Mouse (Mus musculus) gastrocnemius, postnatal 14 days (tissue): Measurements from ENCODE around the gene Sectm1a. TPM values are rescaled to one million over a fixed set of nuclear protein-coding genes. Genes with fewer than 3 reads are reported as not detected.
"Not testable (repeated sequence)": the region's sequence is repeated elsewhere in the genome, so short reads cannot be mapped to it uniquely, and the experiment has no call there.

Experiments used
- DNase-seq: peaks from one replicate; pipeline ENCODE4 v3.0.0; 2021; ENCODE audit warnings: mixed read lengths
- intact Hi-C: fragments of 180-260 bp; cut with DNase I; formaldehyde crosslinking; loops from one replicate; pipeline ENCODE4 v1.15.1; 2025; ENCODE audit warnings: low total_unique reads
- total RNA-seq, 2 experiments: library from RNA; stranded (reverse); gene quantifications; 2 replicates each; pipeline ENCODE4 v1.2.3; 2021

Sectm1a gene
- total RNA-seq, 2 experiments from 2014 or later, result not detected

DNA sequence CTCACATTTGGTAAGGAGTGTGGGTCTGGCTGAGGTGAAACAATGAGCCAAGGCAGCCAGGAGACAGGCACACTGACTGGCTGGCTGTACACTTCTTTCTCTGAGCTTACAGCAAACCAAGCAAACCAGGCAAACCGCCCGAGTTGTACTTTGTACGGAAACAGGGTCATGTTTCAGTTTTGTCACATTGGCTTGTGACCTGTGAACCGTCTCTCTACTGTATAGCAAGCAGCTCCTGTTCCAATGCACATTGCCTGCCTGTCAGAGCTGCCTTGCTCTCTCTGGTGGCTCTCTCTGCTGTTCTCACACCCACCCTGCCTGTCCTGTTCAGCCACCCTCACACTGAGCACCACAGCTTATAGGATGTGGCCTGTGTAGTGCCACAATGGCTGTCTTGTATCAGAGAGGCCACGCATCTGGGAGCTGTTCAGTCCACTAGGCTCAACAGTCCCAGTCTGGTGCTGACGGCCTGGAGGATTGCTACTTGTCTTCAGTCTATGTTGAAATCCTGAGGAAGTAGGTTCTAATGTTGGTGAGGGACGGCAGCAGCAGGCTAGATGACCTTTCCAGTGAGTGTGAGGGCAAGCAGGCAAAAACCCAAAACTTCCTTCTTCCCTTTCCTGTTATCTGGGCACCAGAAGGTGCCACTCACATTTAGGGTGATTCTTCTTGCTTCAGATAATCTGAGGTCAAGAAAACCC, 24.3 kb downstream of the Sectm1a start:
- no peak for DNase-seq
- intact Hi-C loops, result loop anchor here (10.0 kb wide), 1 partner anchor 138 kb away; no protein-coding TSS in a partner anchor

DNA sequence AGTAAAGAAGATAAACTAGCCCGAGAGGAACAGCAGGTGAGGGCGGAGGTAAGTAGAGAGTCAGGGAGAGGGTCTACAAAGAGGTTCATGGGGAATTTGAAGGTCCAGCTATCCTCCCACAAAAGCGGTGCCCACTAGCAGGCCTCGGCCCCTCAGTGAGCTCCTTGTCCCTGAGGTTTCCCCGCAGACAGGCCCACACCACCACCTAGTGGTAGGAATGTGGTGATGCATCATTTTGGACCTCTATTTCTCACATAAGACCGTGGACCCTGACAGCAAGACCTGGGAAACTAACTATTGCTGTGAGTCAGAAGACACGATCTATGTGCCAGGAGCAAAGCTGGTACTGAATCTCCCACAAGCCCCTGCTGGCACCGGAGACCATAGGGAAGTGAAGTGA, 27.5 kb downstream of the Sectm1a start:
- intact Hi-C loops, result loop anchor here (10.0 kb wide), 1 partner anchor 141 kb away; no protein-coding TSS in a partner anchor
- peak; percentile 73 for DNase-seq

DNA sequence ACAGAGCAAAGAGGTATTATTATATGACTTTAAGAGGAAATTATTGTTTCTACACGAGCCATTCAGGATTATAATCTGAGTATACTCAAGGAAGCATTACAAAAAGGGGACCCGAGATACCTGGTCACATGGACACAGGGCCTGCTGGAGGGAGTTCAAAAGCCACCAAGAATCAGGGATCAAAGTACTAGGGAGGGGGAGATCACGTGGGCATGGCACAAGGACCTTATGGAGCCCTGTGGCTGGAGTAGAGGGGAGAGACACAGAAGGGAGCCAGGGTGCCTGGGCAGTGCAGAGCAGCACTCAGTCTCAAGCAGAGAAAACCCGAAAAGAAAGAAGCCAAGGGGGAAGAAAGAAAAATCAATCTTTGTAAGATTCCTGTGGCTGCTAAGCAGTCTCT, 28.6 kb downstream of the Sectm1a start:
- intact Hi-C loops, result loop anchor here (10.0 kb wide), 1 partner anchor 142 kb away; no protein-coding TSS in a partner anchor

DNA sequence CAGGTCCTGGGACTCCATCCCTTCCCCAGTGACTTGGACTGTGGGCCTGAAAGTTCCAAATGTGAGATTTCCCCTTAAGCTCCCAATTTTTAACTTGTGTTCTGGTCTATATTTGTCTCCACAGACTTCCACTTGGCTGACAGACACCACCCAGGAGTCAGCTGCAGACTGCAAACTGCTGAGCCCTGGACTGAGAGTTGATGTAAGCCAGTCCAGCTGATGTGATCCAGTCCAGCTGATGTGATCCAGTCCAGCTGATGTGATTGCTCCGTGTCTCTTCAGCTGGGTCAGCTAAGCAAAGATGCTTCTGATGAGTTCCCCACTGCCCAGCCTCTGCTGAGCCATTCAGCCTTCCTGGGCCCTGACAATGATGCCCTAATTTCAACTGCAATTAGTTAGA, 29.2 kb downstream of the Sectm1a start:
- intact Hi-C loops, result loop anchor here (10.0 kb wide), 1 partner anchor 143 kb away; no protein-coding TSS in a partner anchor
- no peak for DNase-seq

More for the DNA sequence above, 28.6 kb downstream of the Sectm1a start:
- DNase-seq, result no peak

DNA sequence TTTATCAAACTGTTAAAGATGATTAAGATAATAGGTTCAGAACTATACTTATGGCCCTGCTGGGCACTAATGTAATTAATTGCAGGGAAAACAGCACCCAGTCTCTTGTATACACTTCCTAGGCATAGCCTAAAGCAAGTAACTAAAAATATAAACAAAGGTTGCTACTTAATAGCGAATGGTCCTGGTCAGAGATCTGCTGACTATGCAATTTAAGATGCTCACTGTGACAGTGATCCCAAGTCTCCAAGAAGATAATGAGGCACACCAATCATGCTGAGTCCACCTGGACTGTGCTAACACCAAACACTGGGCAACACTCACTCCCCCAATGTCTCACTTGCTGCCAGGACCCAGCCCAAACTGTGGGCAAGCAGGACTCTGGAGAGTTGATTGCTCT, 31.2 kb downstream of the Sectm1a start:
- intact Hi-C loops, result loop anchor here (10.0 kb wide), 1 partner anchor 145 kb away; no protein-coding TSS in a partner anchor
- no peak for DNase-seq

DNA sequence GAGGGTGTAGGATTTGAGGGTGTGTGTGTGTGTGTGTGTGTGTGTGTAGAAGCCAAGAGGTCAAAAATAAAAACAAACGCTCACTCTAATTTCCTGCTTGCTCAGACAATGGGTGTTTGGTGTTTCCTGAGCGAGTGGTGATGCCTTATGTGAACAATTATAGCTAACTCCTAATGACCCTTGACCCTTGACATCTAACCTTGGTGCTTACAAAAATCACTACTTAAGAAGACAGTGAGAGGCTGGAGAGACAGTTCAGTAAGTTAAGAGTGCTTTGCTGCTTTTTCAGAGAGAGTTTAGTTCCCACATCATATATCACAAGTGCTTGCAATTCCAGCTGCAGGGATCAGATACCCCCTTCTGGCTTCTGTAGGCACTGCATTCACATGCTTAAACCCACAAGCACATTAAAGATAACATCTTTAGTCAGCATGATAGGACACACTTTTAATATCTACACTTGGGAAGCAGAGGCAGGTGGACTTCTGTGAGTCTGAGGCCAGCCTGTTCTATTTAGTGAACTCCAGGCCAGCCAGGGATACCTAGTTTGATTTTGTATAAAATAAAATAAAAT, 33.1 kb downstream of the Sectm1a start:
- intact Hi-C loops, result no loop called here
- DNase-seq, result no peak

DNA sequence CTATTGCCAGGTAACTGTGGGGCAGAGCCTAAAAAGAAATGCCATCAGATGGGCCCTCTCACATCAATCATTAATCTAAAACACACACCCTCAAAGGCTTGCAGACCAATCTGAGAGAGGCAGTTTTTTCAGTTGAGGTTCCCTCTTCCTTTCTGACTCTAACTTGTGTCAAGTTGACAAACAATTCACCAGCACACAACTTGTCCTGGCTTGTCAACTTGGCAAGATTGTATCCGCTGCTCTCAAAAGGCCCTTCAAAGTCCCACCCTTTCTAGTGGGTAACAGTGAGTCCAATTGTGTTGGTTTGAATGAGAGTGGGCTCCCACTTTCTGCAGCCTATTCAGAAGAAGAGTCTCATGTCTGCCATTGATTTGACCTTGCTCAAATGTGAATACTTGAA, 35.7 kb downstream of the Sectm1a start:
- intact Hi-C loops, result no loop called here
- no peak for DNase-seq

DNA sequence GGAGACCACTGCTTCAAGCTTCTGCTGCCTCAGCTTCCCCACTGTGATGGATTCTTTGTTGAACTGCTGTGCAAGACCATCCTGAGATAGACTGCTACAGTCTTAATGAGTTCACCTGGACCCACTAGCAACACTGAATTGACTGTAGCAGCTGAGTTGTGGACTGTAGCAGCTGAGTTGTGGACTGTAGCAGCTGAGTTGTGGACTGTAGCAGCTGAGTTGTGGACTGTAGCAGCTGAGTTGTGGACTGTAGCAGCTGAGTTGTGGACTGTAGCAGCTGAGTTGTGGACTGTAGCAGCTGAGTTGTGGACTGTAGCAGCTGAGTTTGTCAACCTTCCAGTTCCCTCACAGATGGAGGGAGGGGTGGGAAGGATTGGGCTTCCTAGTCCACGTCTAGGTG, 38.0 kb downstream of the Sectm1a start:
- intact Hi-C loops, result loop anchor here (5.0 kb wide), 1 partner anchor 136 kb away; no protein-coding TSS in a partner anchor
- DNase-seq, result not testable (repeated sequence)

DNA sequence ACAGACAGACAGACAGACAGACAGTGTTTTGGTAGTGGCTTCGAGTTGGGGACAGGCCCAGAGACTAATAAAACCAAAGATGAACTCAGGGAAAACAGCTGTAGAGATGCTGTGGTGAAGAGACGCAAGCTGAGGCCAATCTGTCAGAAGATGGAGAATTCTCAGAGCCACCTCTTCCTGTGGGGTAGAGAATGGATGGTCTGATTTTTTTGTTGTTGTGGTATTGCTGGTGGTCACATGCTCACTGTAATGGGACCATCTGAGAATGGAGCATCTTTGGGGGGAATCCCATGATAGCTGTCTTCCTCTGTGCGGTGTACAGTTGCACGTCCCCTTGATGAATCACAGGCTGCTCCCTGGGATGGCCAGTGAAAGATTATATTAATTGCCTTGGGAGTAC, 38.5 kb downstream of the Sectm1a start:
- intact Hi-C loops, result loop anchor here (5.0 kb wide), 1 partner anchor 135 kb away; no protein-coding TSS in a partner anchor

DNA sequence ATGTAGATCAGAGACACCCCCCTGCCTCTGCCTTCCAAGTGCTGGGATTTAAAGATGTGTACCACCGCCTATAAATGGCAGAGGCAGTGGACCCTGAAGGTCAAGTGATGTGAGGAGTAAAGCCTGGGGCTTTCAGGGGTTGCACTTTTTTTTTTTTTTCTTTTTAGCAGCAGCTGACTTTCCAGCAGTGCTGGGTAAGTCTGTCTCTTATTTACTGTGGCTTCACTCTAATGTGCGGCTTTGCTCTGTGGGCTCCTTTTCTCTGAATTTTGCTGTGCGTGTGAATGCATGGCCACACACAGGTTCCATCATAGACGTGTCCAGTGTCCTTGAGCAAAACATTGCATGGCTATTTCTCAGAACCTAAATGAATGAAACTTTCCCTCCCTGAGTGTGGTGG, 39.4 kb downstream of the Sectm1a start:
- no peak for DNase-seq
- intact Hi-C loops, result loop anchor here (5.0 kb wide), 1 partner anchor 134 kb away; no protein-coding TSS in a partner anchor

More for the DNA sequence above, 38.5 kb downstream of the Sectm1a start:
- no peak for DNase-seq

DNA sequence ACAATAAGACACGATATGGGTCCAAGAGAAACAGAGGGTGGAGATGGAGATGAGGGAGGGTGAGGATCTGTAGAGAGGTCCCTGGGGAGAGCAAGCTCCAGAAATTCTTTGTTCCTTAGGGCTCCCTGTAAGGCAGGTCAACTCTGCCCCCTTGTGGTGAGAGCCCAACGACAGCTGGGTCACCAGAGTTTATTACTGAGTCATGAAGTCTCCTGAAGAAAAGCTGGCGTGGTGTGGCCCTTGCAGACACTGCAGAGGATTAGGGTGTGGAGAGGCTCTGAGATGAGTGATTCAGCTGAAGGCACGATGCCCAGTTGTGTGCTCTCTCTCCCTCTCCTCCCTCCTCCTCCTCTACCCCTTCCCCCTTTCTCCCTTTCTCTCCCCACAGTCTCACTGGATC, 39.8 kb downstream of the Sectm1a start:
- DNase-seq, result peak; percentile 88
- intact Hi-C loops, result loop anchor here (5.0 kb wide), 1 partner anchor 134 kb away; no protein-coding TSS in a partner anchor

DNA sequence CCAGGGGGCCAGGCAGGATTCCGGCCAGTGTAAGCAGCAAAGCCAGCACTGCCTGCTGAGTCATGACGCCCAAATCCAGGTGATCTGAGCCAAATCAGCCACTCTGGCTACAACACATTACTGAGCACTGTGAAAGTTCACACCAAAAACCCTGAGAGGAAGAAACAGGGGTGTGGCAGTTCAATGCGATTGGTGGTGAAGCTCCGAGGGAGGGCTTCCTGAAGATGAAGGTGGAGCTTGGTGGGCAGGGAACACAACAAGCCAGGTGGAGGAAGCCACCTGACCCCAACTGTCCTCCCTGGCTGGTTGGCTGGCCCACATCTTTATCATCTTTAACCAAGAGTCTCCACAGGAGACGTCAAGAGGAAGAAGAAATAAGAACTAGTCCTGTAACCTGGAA, 41.7 kb downstream of the Sectm1a start, which contains the start of gene Cd7:
Gene Cd7, minus strand, starts transcription at position 117 of the 400 bp plus-strand sequence.
- intact Hi-C loops, result no loop called here
- DNase-seq, result no peak

DNA sequence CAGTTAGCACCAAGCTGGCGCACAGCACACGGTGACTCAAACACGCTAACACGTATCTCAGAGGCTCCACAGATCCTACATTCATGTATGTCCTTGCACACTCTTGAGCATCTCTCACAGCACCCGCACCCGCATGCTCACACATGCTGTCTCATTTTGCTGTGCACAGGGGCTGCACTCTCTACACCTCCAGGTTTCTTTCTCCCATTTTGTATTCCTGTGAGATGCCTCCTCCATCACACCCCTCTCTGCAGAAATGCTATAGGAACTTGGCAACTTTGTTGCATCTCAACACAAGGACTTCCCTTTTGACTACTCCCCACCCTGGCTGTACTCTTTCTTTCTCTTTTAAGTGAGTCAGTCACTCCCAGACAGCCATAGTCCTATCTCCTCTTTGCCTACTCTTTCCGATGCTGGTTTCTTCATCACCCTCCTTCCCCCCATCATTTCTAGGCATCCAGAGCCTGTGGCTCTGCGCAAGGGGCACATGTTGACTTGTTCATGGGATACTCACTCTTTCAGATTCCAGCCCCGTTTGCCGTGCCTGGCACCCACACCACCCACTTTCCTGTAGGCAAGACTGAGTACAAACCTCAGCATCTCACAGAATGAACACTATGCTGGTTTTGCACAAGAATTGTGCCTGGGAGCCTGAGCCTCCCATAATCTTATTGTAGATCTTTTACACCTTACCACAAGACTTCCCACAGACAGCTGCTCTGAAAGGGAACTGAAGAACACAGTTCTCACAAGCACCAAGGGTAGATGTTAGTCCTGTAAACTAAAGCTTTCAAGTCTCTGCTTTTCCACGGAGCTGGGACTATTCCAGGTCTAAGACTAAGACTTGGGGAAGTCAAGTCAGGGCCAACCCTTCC, 42.4 kb downstream of the Sectm1a start:
- no peak for DNase-seq
- intact Hi-C loops, result no loop called here

DNA sequence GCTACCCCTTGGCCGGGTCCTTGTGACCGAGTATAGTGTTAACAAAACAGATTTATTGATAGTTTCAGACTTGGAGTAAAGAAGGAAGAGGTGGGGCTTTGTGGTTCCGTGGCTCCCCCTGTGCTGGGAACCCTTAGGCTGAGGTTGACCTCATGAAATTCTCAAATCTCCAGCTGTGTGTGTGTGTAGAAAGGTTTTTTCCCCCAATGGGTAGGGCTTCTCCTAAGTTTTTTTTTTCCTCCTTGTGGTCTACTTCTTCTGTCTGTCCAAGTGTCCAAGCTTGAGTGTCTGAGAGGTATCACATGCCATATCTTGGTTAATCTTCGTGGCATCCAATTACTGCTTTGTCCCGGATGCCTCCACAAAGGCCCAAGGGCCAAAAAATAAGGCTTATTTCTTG, 47.9 kb downstream of the Sectm1a start:
- DNase-seq, result no peak
- intact Hi-C loops, result no loop called here

DNA sequence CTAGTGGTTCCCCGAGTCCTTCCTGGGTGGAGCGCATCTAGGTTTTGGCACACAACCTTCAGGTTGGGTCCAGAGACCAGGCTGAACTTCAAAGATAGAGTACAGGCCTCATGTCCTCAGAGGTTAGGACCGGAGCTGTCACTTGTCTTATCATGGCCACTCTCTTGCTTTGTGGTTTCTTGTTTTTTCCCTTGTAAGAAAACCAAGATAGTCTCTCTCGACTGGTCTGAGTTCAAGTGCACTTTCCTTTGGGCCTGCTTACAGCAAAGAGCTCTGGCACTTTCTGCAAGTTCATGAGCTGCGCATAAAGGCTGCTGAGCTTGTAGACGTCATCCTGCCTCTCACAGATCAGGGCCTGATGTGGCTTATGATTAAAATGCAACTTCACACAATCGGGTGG, 53.8 kb downstream of the Sectm1a start:
- no peak for DNase-seq
- intact Hi-C loops, result no loop called here

DNA sequence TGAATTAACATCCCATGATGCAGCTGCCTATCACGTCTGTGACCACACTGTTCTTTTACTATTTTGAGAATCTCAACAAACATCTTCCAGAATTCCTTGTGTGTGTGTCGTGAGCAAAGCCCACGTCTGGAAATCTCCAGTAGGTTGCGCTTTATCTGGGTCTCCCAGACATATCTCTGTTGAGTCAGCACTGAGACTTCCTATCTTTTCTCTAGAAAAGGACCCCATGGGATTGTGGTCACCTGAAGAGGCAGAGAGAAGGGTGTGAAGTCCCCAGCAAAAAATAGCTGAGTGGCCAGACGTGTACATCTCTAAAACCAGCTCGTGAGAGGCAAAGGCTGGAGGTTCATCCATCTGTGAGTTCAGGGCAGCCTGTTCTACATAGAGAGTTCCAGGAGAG, 56.9 kb downstream of the Sectm1a start:
- intact Hi-C loops, result no loop called here
- no peak for DNase-seq

DNA sequence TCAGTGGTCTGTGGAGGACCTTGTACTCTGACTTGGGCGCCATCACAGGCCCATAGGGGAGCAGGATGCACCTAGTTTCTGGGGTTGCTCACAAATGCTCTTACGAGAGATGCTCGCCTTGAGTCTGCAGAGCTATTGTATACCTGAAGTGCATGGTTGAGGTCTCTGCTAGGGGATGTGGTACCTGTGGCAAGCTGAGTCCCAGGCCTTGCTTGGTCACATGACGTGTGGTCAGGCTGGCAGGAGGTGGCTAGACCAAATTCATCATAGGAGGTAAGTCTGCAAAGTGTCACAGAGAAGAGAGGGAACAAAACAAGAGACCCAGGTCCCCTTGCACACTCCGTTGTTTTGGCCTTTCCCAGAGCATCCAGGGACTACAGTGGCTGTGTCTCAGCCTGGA, 61.5 kb downstream of the Sectm1a start:
- DNase-seq, result no peak
- intact Hi-C loops, result no loop called here

DNA sequence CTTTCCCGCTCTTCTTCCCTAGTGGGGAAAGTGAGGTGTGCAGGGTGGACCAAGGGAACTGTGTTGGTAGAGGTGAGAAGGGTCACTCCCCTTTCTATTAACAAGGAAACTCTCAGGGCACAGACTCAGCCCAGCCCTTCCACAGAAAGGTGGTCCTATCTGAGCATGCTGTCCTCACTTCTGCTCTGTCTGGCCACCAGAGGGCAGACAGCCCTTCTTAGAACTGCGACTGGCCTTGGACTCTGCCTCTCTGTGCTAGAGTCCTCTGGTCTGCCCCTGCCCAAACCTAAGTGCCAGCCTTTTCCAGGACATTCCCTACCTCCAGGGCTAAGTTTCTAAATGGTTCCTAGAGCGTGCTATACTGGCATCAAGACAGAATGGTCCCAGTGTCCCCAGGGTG, 63.3 kb downstream of the Sectm1a start:
- intact Hi-C loops, result no loop called here

More for the DNA sequence above, 63.3 kb downstream of the Sectm1a start:
- peak; percentile 67 for DNase-seq
